Mouse (Mus musculus) megakaryocyte, embryonic 14.5 days (primary cell): ENCODE measurements at regions not wholly inside any gene's neighbourhood (a gene's known extent, or its start where the extent isn't known, plus 50 kb on each side); places are given as distances from the start of the nearest gene placed in this dataset.

ENCODE experiments used
- FLI1 ChIP-seq: IDR thresholded peaks from 2 replicates; pipeline ENCODE4 v1.6.1; 2012; ENCODE audit warnings: low read length, inconsistent platforms, mixed read lengths
- GATA1 ChIP-seq: IDR thresholded peaks from 3 replicates; pipeline ENCODE4 v1.6.1; 2012; ENCODE audit warnings: mixed read lengths, low read length, inconsistent platforms, borderline replicate concordance

GRCm38 (mm10) chr6:109230391-109230790 is 401.9 kb downstream of the Edem1 start:
- TF ChIP-seq GATA1 (no peak), FLI1 (no peak)
